ENCODE assay signal across 8 mouse cellular contexts in genomic region chr7:115218596-115219180, GRCm38 (mm10).
DNase-seq lines count a peak whose midpoint lies in the region; ATAC-seq and TF ChIP-seq lines count a peak whose summit lies in the region.

No protein-coding gene starts in this region.

- H3K9ac ChIP-seq in hindbrain, postnatal 0 days (replicated peaks; ENCODE audit: low read length) = no peak overlapping the region

- TF ChIP-seq CTCF in hindbrain, postnatal 0 days (IDR thresholded peaks at IDR 0.05; ENCODE audit: low read depth) = peak; percentile 7; the same call in 1 of the 2 replicates

- H3K4me1 ChIP-seq in hindbrain, postnatal 0 days (ENCODE audit: insufficient read depth, low read length) = 0 out of 2 replicates have a peak, but pooled peaks cover 3% of the 10 kb centered on the region

- no peaks in the 10 kb centered on the region for H3K27me3 ChIP-seq in hindbrain, postnatal 0 days (ENCODE audit: insufficient read depth, low read length)

- 33% methylated on average over 13 of the region's 13 CpGs for WGBS in hindbrain, postnatal 0 days

- peak overlapping the region; percentile 14; the same call in 1 of the 2 replicates for H3K4me2 ChIP-seq in hindbrain, postnatal 0 days (ENCODE audit: low read depth, low read length)

- no peak overlapping the region for H3K4me3 ChIP-seq in hindbrain, postnatal 0 days (ENCODE audit: low read length)

- no peak for ATAC-seq in hindbrain, postnatal 0 days

- H3K36me3 ChIP-seq in hindbrain, postnatal 0 days (ENCODE audit: insufficient read depth, low read length) = no peaks in the 10 kb centered on the region

- H3K9me3 ChIP-seq in hindbrain, postnatal 0 days (ENCODE audit: low read length) = no peaks in the 10 kb centered on the region

- H3K27ac ChIP-seq in hindbrain, postnatal 0 days = no peak overlapping the region

- peak; percentile 17 to 35 for DNase-seq in adrenal gland, adult (ENCODE audit: inconsistent age in 2 of 2, low spot score in 1 of 2)
- no peak for DNase-seq in adrenal gland, adult 2 months
- peak; percentile 40 to 47 for DNase-seq in right cerebral cortex, postnatal 10 days (ENCODE audit: low spot score in 2 of 2)
- no peak for DNase-seq in right cerebral cortex, postnatal 25 days
- peak; percentile 35 for DNase-seq in hindbrain, postnatal 0 days (ENCODE audit: low spot score)
- DNase-seq in thymus, postnatal 25 days = peak; percentile 37
- DNase-seq in testis, postnatal 14 days (ENCODE audit: low spot score) = no peak
- DNase-seq in ovary, postnatal 36 days (ENCODE audit: low spot score) = no peak

Comparison
In these comparisons a context has a peak if more than half of its experiments do, and no peak if none do; other contexts are left out.
1. DNase-seq: peak in adrenal gland, adult (2 of 2), right cerebral cortex, postnatal 10 days (2 of 2), hindbrain, postnatal 0 days (single experiment) and thymus, postnatal 25 days (single experiment); none in adrenal gland, adult 2 months (single experiment), right cerebral cortex, postnatal 25 days (single experiment), testis, postnatal 14 days (single experiment) and ovary, postnatal 36 days (single experiment).